Mouse (Mus musculus) heart, embryonic 13.5 days (tissue): ENCODE results near the gene Miga2. TPM values are rescaled to one million over a fixed set of nuclear protein-coding genes. Genes with fewer than 3 reads are reported as not detected.

ENCODE experiments used
- ATAC-seq: fragments of 200-750 bp; cut with Nextera tagmentation; 2 replicates; pipeline ENCODE4 v1.8.0; 2017; ENCODE audit warnings: moderate TSS enrichment; ENCODE audit not compliant: insufficient number of reproducible peaks, low FRiP score, low TSS enrichment; ENCODE audit errors: extremely low read depth
- H3K27ac ChIP-seq: fragments of 300-500 bp; sonication (generic); replicated peaks from 2 replicates; pipeline ENCODE4 v1.5.1; 2015; ENCODE audit warnings: moderate library complexity, mild to moderate bottlenecking, inconsistent platforms
- H3K27me3 ChIP-seq: fragments of 300-500 bp; sonication (generic); replicated peaks from 2 replicates; pipeline ENCODE4 v1.6.1; 2015; ENCODE audit warnings: mild to moderate bottlenecking, inconsistent platforms
- H3K36me3 ChIP-seq: fragments of 300-500 bp; sonication (generic); 2 replicates; pipeline ENCODE4 v1.6.1; 2015; ENCODE audit warnings: mild to moderate bottlenecking, inconsistent platforms
- H3K4me1 ChIP-seq: fragments of 300-500 bp; sonication (generic); 2 replicates; pipeline ENCODE4 v1.6.1; 2015; ENCODE audit warnings: inconsistent platforms
- H3K4me2 ChIP-seq: fragments of 300-500 bp; sonication (generic); 2 replicates; pipeline ENCODE4 v1.6.1; 2015; ENCODE audit warnings: inconsistent platforms, mild to moderate bottlenecking, moderate library complexity
- H3K4me3 ChIP-seq: fragments of 300-500 bp; sonication (generic); 2 replicates; pipeline ENCODE4 v1.5.1; 2015; ENCODE audit warnings: moderate library complexity, mild to moderate bottlenecking, inconsistent platforms
- H3K9ac ChIP-seq: fragments of 300-500 bp; sonication (generic); 2 replicates; pipeline ENCODE4 v1.6.1; 2015; ENCODE audit warnings: inconsistent platforms, mild to moderate bottlenecking, moderate library complexity
- H3K9me3 ChIP-seq: fragments of 300-500 bp; sonication (generic); 2 replicates; pipeline ENCODE4 v1.6.1; 2016; ENCODE audit warnings: inconsistent platforms
- WGBS: fragments of 180-500 bp; shearing (Covaris S2); methylation state at CpG from one replicate; pipeline ENCODE4 v1.1.7; 2015; ENCODE audit warnings: mixed read lengths; 5-methylcytosine and 5-hydroxymethylcytosine counted together
- microRNA-seq: library from miRNA; unstranded; fragments of <30 nt; microRNA quantifications from one replicate; pipeline ENCODE4, GENCODE M21; 2016
- polyA plus RNA-seq: library from polyadenylated mRNA; unstranded; fragments of >200 nt; fragmentation: Nextera tagmentation; extraction: Ambion mirVana; gene quantifications from 2 replicates; pipeline ENCODE4 v1.2.1, GENCODE M21; 2015

Gene Miga2
- polyA plus RNA-seq, 1 experiment from 2014 or later: 28.9 TPM

DNA sequence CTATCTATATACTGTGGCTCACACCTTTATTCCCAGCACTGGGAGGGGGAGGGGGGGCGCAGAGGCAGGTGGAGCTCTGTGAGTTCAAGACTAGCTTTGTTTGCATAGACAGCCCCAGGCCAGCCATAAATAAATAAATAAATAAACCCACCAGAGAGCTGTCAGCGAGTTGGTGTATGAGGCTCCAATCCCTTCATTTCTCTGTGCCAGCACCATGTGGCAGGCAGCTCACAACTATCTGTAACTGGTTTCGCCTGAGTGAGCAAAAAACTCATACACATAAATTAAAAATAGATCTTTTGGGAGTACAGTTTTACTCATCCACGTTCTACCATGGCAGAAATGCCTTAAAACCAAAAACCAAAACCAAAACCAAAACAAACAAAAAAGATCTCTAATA, 57.4 kb downstream of the Miga2 start:
- WGBS: 87% methylated on average over 4 of the region's 4 CpGs
- H3K4me3 ChIP-seq: no peak overlapping the region

DNA sequence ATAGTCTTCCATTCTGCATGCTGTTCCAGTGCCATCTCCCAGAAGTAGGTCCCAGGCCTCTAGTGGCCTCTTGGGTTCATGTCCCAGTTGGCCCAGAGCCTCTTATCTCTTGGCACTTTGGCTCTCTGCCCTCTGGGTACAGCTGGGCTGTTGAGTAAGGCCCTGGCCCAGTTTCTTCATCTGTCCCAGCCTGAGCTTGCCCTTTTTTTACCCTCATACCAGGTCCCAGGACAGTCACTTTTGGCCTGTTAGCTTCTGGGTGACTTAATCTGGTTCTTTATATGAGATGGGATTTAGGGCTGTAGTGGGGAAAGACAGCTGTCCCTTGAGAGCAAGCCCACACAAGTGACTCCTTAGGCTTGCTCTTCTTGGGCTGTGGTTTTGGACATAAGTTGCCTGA, 65.1 kb downstream of the Miga2 start:
- ATAC-seq: no peak

More for the DNA sequence above, 57.4 kb downstream of the Miga2 start:
- Histone ChIP-seq H3K4me2 (no peak overlapping the region), H3K9ac (no peak overlapping the region), H3K27me3 (no peaks in the 10 kb centered on the region), H3K9me3 (no peaks in the 10 kb centered on the region), H3K4me1 (peaks cover 34% of the 10 kb centered on the region), H3K27ac (no peak overlapping the region), H3K36me3 (peaks cover 13% of the 10 kb centered on the region)
- ATAC-seq: no peak

More for the DNA sequence above, 65.1 kb downstream of the Miga2 start:
- Histone ChIP-seq H3K9ac (no peak overlapping the region), H3K27ac (no peak overlapping the region), H3K9me3 (no peaks in the 10 kb centered on the region), H3K27me3 (no peaks in the 10 kb centered on the region), H3K4me3 (no peak overlapping the region), H3K36me3 (peaks cover 84% of the 10 kb centered on the region), H3K4me1 (peaks cover 7% of the 10 kb centered on the region; the same call in 1 of the 2 replicates), H3K4me2 (no peak overlapping the region)

Small RNA genes within 50 kb of the gene (microRNA-seq; reads per million reads assigned to microRNA genes)
- not detected for gene Gm47292

Other genes with a start within 250 kb of the Miga2 start
- 5.6 and 6.3 TPM in 2 replicates for gene Zer1, start 239.6 kb upstream of the Miga2 start, polyA plus RNA-seq
- gene Tbc1d13, start 230.5 kb upstream of the Miga2 start, polyA plus RNA-seq: 5.1 and 5.5 TPM in 2 replicates
- gene Endog, start 192.7 kb upstream of the Miga2 start, polyA plus RNA-seq: 30.4 and 30.6 TPM in 2 replicates
- 33.6 TPM in 2 replicates for gene Spout1, start 185.8 kb upstream of the Miga2 start, polyA plus RNA-seq
- 16.3 and 17.2 TPM in 2 replicates for gene Kyat1, start 158.4 kb upstream of the Miga2 start, polyA plus RNA-seq
- 39.6 and 41.9 TPM in 2 replicates for gene Lrrc8a, start 126.5 kb upstream of the Miga2 start, polyA plus RNA-seq
- 0.19 and 0.27 TPM in 2 replicates for gene Gm28035, start 123.7 kb upstream of the Miga2 start, polyA plus RNA-seq
- 7.0 and 8.2 TPM in 2 replicates for gene Phyhd1, start 98.0 kb upstream of the Miga2 start, polyA plus RNA-seq
- not detected in 2 replicates for gene Gm28038, start 83.2 kb upstream of the Miga2 start, polyA plus RNA-seq
- 27.8 and 30.3 TPM in 2 replicates for gene Dolk, start 77.9 kb upstream of the Miga2 start, polyA plus RNA-seq
- 22.2 and 25.7 TPM in 2 replicates for gene Nup188, start 77.8 kb upstream of the Miga2 start, polyA plus RNA-seq
- gene Sh3glb2, start 4.9 kb upstream of the Miga2 start, polyA plus RNA-seq: 122 and 124 TPM in 2 replicates
- gene Dolpp1, start 28.0 kb downstream of the Miga2 start, polyA plus RNA-seq: 18.8 and 23.2 TPM in 2 replicates
- 74.5 and 76.8 TPM in 2 replicates for gene Crat, start 51.6 kb downstream of the Miga2 start, polyA plus RNA-seq
- gene Ptpa, start 51.8 kb downstream of the Miga2 start, polyA plus RNA-seq: 100.0 and 109 TPM in 2 replicates
- gene Ier5l, start 110.0 kb downstream of the Miga2 start, polyA plus RNA-seq: 0.96 and 1.0 TPM in 2 replicates
- 2.1 and 2.4 TPM in 2 replicates for gene Cstad, start 230.8 kb downstream of the Miga2 start, polyA plus RNA-seq